Mouse (Mus musculus): ENCODE measurements around the gene Agbl1. TPM values are rescaled to one million over a fixed set of nuclear protein-coding genes. Genes with fewer than 3 reads are reported as not detected.
"Not testable (repeated sequence)": the region's sequence is repeated elsewhere in the genome, so short reads cannot be mapped to it uniquely, and the experiment has no call there.

Agbl1 gene
- total RNA-seq, 2 experiments from 2014 or later, result 0.16 to 0.25 TPM

DNA sequence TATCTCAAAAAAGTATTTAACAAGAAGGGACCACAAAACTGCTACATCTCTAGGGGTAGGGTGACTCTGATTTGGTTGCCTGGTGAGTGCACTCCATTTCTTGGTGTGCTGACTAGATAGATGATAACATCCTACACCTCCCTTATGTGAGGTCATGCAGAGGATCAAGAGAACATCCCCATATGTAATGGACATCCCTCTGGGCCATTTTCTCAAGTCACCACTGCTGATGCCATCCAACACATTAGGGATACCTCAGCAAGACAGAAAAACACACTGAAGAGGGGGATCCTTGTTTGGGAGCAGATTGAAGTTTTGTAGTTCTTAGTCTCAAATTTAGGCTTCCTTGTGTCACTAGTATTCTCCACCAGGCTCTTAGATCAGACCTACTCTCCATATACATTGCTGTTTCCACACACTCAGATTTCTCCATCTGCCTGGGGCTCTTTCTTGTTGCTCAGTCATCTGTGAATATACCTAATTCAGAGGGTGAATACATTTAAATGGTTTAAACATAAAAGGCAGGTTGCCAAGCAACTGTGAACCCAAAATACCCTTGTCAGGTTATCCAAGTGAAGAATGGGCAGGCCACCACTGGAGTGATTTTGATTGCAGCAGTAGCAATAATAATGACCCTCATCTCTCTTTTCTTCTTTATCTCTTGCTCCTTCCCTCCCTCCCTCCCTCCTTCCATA, 331.0 kb downstream of the Agbl1 start:
- intact Hi-C loops (cut with DNase I), result no loop called here
- DNase-seq, result no peak

DNA sequence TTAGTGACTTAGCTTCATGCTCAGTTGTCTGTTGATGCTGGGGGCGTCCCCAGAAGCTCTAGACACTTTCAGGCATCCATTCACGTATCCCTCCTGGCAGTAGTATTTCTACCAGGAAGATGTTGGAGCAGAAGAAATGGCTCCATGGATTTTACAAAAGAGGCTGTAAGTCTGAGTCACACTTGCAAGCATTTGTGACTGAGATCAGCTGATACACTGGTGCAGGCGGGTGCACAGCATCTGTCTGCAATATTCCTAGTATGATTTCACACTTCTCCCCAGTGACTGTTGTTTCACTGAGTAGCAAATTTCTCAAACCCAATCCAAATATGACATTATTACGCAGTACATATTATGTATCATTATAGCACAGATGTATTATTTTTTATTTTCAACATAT, 332.8 kb downstream of the Agbl1 start:
- DNase-seq, result no peak
- intact Hi-C loops (cut with DNase I), result no loop called here

DNA sequence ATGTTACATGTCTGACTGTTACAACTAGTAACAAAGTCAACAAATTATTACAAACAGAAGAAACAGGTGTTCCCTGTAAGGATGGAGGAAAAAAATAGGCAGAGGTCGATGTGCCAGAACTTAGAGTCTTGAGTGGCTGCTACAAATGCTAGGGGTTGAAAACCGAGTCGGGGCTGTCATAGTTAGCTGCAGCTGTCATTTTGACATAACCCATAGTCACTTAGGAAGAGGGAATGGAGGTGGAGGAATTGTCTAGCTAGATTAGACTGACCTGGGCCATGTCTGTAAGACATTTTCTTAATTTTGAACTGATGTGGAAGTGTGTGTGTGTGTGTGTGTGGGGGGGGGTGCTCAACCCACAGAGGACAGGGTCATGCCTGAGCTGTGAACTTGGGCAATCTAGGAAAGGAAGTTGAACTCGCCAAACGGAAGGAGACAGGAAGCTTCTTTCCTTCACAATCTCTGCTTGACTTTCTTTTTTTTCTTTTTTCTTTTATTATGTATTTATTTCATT, 364.9 kb downstream of the Agbl1 start:
- intact Hi-C loops (cut with DNase I), result no loop called here
- DNase-seq, result no peak

DNA sequence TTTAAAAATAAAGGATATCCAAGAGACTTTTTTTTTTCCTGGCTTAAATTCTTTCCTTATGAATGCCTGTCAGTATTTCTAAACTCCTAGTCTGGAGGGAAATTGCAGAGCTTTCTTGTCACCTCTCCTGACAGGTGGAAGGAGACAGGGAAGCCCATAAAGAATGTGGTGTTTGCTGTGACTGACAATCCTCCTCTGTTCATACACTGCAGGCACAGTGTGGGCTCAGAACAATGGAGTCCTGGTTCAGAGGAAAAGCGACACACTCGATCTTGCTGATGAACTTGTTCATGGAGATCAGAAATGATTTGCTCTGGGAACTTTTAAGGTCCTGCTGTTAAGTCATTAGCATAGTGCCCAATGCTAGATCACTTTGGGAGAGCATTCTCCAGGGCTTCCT, 368.1 kb downstream of the Agbl1 start:
- intact Hi-C loops (cut with DNase I), result no loop called here
- no peak for DNase-seq

DNA sequence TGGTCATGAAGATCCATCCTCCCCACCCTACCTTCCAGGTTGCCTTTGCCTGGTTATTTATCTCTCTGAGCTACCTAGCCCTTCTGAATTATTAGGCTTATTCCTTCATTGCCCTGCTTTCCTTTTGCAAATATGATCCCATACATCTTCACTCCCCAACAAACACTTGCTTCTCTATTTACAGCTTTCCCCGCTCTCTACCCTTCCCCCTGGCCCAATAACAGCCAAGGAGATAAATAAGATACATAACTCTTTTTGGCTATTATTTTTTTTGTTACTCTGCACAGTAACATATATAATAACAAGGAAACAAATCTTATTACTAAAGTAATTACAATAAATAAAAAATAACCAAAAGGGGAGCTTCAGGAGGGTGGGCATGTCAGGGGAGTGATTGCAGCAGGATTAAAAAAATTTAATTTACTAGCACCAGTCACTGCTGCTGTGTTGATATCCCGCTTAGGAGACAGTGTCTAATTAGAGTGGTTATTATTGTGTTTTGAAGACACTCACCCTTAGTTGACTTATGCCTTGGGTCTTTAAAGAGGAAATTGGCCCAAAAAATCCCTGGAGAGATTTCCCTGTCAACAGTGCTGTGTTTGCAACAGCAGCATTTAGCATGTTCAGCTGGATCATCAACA, 370.5 kb downstream of the Agbl1 start:
- intact Hi-C loops (cut with DNase I), result no loop called here
- DNase-seq, result no peak

DNA sequence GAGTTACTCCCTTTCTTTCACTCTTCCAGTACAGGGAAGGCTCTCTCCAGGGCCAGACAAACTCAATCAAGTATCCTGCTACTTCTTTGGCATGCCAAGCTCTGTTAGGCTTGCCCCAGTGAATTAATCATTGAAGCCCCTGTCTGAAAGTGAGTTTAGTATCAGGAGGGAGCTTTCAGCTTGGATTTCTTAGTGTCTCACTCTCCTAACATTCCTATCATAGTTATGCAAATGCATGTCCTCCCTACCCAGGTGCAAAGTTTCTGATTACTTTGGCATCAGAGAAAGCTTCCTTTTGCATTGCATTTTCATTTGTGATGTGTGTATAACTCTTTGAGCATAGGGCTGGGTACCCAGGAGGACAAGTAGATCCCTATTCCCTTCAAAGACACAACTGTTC, 399.8 kb downstream of the Agbl1 start:
- intact Hi-C loops (cut with DNase I), result no loop called here

DNA sequence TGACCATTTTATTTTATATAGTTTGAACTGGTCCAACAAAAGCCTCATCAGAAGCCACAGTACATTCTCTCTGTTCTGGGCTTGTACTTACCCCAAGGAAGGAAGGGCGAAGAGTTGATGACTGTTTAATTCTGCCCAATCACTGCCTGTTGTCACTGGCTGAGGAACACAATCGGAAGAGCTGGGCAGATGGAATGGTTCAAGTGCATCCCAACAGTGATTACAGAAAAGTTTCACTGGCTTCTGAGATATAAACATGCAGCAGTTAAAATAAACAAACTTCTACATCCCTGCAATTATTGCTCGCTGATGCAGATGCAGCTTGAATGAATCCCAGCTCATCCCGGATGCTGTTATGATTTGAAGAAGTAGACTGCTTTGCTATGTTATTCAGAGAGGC, 421.3 kb downstream of the Agbl1 start:
- intact Hi-C loops (cut with DNase I), result no loop called here
- no peak for DNase-seq

More for the DNA sequence above, 399.8 kb downstream of the Agbl1 start:
- DNase-seq, result no peak

DNA sequence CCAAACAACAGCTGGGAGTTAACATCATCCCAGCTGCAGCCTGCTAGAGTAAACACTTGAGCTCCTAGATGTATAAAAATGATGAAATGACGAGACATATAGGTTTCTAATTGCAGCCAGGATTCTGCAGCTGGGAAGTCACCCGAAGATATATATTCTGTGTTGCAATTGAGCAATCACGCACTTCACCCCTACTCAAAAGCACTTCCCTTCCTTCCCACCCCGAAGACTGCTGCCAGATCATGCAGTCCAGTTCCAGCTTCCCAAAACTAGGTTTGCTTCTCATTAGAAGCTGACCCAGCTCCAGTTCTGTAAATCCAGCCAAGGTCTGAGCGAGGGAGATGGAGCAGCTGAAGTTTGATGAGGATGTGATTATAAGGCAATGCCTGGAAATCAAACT, 431.4 kb downstream of the Agbl1 start:
- peak; percentile 33 to 44 for DNase-seq
- intact Hi-C loops (cut with DNase I), result no loop called here

DNA sequence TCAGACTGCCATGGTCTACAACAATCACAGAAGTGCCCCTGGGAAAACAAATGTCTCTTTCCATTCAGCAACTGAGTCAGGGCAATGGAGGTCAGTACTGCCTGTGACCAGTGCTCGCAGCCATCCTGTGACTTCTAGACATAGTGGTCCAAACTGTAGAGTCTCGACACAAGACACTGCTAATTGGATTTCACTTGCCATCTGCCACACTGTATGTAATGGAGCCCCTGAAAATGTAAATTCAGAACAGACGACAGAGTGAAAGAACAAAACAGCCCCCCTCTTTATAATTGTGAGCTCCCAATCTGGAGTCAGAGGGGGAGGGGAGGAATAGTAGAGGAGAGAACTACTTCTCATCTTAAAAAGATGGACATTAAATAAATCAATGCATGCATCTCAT, 445.2 kb downstream of the Agbl1 start:
- intact Hi-C loops (cut with DNase I), result no loop called here
- DNase-seq, result no peak

DNA sequence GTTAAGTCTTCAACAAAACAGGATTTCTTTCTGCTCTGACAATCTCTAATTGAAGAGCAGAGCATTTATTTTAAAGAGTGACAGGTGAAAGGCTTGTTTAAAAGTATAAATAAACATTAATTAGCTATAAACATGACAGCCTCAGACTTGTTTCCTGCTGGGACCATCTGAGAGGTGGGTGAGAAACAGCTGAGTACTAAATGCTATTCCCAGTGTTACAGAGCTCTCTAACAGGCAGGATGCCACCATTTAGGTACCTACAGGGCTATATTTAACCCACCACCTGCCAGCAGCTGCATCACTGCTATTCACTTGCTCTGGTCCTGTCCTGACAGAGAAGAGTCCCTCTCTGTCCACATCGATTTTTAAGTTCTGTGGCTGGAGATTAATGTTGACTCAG, 471.5 kb downstream of the Agbl1 start:
- DNase-seq, result no peak
- intact Hi-C loops (cut with DNase I), result no loop called here

DNA sequence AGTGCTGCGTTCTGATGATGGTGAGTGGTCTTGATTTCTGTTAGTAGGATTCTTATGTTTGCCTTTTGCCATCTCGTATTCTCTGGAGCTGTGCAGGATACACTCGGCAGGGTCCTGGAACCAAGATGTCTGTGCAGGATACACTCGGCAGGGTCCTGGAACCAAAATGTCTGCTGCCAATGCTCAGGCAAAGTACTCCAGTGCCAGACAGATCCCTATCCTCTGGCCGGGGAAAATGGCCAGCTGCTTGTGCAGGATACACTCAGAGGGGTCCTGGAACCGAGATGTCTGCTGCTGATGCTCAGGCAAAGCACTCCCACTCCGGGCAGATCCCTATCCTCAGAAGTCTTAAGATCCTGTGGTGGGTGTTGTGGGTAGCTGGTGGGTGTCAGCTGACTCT, 502.5 kb downstream of the Agbl1 start:
- intact Hi-C loops (cut with DNase I), result not testable (repeated sequence)

DNA sequence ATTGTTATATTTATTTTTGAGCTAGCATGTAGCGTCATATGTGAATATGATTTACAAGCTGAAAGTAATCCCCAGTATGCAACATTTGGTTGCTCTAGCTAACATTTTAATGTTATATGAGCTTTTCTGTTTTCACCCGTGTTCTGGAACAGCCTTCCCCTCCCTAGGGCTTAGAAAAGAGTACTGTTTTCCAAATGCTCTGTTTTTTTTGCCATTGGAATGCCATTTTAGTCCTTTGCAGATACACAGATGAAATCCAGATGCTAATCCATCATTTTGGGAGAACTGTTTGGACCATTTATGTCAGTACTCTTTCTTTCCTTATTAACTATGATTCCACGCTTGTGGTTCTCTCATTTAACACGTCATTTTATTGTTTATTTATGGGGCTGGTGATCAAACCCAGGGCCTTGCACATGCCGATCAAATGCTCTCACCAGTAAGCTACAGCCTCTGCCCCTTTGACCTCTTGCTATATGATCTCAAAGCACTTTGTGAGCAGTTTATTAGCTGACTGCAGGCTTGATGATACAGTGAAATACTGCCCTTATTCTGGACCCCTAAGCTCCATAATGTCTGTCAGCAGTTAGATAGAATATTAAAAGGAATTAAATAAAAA, 547.7 kb downstream of the Agbl1 start:
- DNase-seq, result no peak
- intact Hi-C loops (cut with DNase I), result no loop called here

More for the DNA sequence above, 502.5 kb downstream of the Agbl1 start:
- DNase-seq, result not testable (repeated sequence)

DNA sequence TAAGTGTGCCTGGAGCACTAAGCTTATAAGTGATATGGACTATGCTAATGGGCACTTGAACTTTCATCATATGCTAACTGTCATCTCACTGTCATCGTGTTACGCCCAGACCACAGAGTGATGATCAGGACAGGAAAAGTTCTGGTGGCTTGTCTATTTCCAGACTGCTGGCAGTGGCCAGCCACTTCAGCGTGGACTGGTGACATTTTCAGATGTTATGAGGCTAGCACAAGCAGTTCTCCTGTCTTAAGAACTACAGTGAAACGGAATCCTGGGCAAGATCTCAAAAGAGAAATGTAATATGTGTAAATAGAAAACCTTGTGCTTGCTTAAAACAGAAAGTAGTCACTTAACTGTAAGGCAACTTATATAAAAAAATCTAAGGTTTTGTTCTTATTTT, 550.8 kb downstream of the Agbl1 start:
- DNase-seq, result no peak
- intact Hi-C loops (cut with DNase I), result no loop called here

DNA sequence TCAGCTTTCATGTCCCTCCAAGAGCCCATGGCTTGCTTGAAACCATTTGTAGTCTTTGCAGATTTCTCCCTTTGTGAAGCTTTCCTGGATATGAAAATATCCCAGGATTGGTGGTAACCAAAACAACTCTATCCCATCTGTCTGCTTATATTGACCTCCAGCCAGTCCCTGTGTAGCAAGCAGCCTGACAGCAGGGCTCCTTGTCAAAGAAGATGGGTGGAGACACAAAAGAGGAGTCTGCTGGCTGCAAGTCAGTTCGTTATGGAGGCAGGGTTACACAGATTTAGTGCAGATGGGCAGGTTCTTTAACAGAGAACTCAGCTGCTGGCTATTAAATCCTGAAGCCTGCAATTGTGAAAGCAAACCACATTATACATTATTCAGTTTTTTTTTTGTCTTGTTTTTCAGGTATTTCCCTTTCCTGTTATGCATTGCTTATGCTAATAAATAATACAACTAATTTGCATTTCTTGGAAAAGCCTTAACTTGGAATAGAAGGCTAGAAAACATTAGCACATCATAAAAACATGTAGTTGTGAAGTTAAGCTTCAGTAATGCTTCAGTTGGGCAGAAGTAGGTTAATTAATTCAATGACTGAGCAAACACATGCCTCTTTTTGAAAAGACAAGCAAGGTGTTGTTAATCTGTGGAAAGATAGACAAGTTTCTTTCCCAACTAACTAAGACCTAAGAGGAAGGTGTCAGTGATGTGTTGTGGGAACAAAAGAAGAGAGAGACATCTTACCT, 559.0 kb downstream of the Agbl1 start:
- intact Hi-C loops (cut with DNase I), result no loop called here
- DNase-seq, result no peak

DNA sequence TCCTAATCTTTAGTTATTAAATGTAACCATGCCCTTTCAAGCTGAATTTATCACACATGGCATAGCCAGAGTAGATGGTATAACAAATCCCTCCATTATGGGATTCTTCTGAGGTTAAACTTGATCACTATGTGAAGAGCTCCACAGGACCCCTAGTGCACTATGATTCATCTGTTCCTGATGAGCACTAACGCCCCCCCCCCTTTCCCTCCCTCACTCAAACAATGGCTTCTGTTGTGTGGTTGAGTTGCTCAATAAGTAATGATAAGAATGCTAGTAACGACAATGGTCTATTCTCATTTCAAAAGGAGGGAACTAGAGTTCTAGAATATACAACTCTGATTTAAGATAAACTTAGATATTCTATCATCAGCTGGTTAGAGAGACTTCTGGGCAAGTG, 560.4 kb downstream of the Agbl1 start:
- intact Hi-C loops (cut with DNase I), result no loop called here

DNA sequence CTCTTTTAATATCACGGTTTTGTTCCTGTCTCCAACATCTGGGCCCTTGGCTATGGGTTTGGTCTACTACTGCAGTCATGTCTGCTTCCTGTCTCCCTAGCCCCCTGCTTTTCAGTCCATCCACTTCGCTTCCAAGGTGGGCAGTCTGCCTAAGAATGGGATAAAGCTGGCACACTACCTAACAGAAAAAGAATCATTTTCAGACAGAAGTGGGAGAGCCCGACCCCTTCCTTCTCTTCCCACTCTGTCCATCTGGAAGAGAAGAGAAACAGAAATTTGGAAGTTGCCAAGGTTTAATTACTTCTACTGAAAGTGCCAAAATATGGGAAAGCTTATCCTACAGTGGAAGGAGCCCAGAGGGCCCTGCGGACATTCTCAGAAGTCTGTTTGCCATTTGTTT, 561.6 kb downstream of the Agbl1 start:
- peak in 1 of 2 experiments; percentile 18 for DNase-seq

More for the DNA sequence above, 560.4 kb downstream of the Agbl1 start:
- DNase-seq, result no peak

DNA sequence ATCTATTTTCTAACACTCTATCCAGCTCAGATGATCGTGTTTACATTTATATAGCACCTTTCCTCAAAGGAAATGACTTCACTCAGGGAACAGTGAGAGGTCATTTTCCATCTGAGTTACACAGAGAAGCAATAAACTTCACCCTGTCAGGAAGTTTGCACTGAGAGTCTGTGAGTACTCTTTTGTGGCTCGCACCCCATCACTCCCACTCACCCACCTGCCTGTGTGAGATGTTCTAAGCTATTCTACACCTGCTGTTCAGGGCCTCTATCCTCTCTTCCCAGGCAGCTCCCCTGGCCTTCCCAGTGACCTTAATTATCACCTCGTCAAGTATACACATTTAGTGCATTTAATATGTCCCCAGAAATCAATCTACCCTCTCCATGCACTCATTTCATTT, 580.3 kb downstream of the Agbl1 start:
- intact Hi-C loops (cut with DNase I), result no loop called here

More for the DNA sequence above, 561.6 kb downstream of the Agbl1 start:
- intact Hi-C loops (cut with DNase I), result no loop called here

DNA sequence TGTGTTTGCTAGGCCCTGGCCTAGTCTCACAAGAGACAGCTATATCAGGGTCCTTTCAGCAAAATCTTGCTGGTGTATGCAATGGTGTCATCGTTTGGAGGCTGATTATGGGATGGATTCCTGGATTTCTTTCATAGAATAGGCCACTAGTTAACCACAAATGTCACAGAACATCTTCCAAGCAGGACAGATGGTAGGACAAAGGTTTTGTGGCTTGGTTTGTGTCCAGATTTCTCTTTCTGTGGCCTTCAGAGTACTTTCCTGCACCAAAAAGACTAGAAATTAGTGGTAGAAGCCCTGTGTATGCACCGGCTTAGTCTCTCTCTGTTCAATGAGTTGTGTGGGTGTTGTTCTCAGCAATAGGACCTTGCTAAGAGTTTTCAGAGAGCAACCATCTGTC, 590.9 kb downstream of the Agbl1 start:
- intact Hi-C loops (cut with DNase I), result no loop called here
- DNase-seq, result no peak

More for the DNA sequence above, 580.3 kb downstream of the Agbl1 start:
- DNase-seq, result no peak

DNA sequence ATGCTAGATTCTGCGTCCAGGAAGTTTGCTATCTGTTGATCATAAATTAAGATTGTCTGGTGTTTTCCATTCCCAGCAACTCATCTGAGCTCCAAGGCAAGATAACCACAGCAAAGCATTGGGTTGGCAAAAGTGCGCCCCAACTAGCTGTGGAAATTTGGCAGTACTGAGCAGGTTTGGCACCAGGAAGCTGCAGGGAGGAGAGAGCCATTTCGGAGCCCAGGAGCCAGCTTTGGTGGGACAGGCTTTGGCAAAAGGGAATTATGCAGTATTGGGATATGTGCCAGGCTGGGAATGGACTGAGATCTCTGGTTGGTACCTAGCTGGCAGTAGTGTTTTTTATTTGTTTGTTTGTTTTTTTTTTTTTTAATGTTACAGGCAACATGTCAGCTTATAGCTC, 612.5 kb downstream of the Agbl1 start:
- intact Hi-C loops (cut with DNase I), result no loop called here

DNA sequence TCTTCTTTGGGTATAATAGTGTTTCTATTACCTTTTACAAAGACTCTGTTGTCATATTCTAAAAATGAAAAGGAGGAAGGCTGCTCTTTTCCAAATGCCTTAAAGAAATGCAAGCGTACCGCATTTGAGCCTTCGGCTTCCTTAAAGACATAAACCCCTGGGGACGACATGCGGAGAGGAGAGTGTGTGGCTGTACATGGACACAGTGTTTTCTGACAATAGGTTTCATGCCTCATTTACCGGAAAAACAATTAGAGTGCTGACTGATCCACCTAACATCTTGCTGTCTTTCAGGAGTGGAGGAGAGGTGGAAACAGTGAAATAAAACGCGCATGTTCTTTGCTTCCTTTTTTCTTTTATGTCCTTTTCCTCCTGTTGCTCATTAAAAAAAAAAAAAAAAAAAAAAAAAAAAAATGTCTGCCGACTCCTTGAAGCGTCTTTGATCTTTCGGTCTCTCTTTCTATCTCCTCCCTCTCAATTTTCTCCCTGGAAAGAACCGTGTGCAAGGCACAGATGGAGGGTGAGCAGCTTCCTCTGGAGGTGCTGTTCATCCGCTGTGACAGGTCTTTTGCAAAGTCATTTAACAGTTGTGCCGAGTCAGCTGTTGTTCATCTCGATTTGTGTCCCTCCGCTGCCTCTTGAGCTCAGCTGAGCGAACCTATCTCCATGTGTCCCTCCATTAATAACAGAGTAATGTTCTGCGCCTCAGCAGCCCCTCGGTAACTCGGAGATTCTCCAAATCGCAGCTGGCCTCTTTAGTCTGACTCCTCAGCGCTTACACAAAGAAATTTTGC, 659.9 kb downstream of the Agbl1 start:
- DNase-seq, result no peak
- intact Hi-C loops (cut with DNase I), result no loop called here

More for the DNA sequence above, 612.5 kb downstream of the Agbl1 start:
- no peak for DNase-seq

All from heart, postnatal 36 days (tissue).